Mouse (Mus musculus) C2C12 (cell line): Measurements from ENCODE around the gene Papolg.
A peak's percentile ranks its signal among the peaks of the same experiment; 100 is the strongest.

Source experiments
- CTCF ChIP-seq: IDR thresholded peaks from one replicate; pipeline ENCODE4 v1.5.1; 2011; ENCODE audit not compliant: control insufficient read depth, insufficient read depth, insufficient read length
- FOSL1 ChIP-seq: IDR thresholded peaks from one replicate; pipeline ENCODE4 v1.8.0; 2011; ENCODE audit warnings: mild to moderate bottlenecking, low read length; ENCODE audit not compliant: poor library complexity, insufficient read depth, severe bottlenecking
- MAX ChIP-seq: IDR thresholded peaks from one replicate; pipeline ENCODE4 v1.6.1; 2011; ENCODE audit warnings: mild to moderate bottlenecking, control low read depth
- MYOD1 ChIP-seq: IDR thresholded peaks from one replicate; pipeline ENCODE4 v1.6.1; 2011; ENCODE audit warnings: low read depth; ENCODE audit not compliant: control insufficient read depth, insufficient read length
- MYOG ChIP-seq: IDR thresholded peaks from one replicate; pipeline ENCODE4 v1.6.1; 2011; ENCODE audit not compliant: control insufficient read depth, insufficient read length; ENCODE audit errors: extremely low read depth
- USF1 ChIP-seq: IDR thresholded peaks from one replicate; pipeline ENCODE4 v1.6.1; 2011; ENCODE audit warnings: low read depth, mild to moderate bottlenecking, control low read depth, moderate library complexity

DNA sequence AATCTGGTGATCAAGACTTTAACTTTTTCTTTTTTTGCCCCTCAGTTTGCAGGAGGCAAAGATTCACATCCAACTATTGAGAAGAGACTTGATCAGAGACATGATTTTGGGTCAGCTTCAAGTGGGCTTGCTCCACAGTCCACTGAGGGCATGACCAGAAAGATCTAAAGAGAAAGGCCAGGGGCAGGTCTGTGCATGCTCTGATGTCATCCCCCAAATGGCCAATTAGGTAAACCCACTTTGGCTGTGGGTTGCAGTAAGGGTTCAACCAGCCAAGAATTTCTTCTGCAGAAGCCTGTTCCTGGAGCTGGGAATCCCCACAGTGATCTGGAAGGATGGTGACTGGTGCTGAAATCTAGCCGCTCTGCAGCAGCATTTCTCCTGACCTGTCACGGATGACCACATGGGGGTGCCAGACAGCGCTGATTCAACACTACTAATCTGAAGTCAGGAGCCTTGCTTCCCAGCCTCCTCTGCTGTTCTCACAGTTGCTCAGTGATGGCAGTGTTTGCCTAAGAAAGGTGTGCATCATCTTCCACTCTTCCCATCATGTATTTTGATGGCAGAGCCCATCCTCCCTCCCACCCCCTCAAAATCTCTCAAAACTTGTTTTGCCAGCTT lies 39.8 kb downstream of the Papolg start:
- TF ChIP-seq CTCF (peak; percentile 46), MYOD1 (no peak), MYOG (no peak), MAX (no peak), FOSL1 (no peak), USF1 (no peak)
